Mouse (Mus musculus) natural killer cell, adult 2 months (primary cell): Measurements from ENCODE around the gene Icam4.
"Not testable (repeated sequence)": the region's sequence is repeated elsewhere in the genome, so short reads cannot be mapped to it uniquely, and the experiment has no call there.

Experiments
- DNase-seq, 2 experiments: peaks; one replicate each; pipeline ENCODE4 v3.0.0; 2022; ENCODE audit warnings: low spot score in 2 of 2

The Icam4 gene

GRCm38 (mm10) chr9:21029291-21030054 is at the start of gene Icam4:
Gene Icam4, plus strand, starts transcription at chr9:21029373.
- peak; percentile 70 to 81 for DNase-seq

GRCm38 (mm10) chr9:20979769-20980168 is 49.4 kb upstream of the Icam4 start:
- no peak for DNase-seq

- no peak for DNase-seq
These were observed 47.0 kb upstream of the Icam4 start for GRCm38 (mm10) chr9:20982171-20982570.

- no peak for DNase-seq
These were observed 46.0 kb upstream of the Icam4 start for GRCm38 (mm10) chr9:20983169-20983568.

- no peak for DNase-seq
These were observed 42.1 kb upstream of the Icam4 start for GRCm38 (mm10) chr9:20986952-20987686.

- no peak for DNase-seq
These were observed 41.2 kb upstream of the Icam4 start for GRCm38 (mm10) chr9:20987953-20988352.

- DNase-seq: no peak
These were observed 38.3 kb upstream of the Icam4 start for GRCm38 (mm10) chr9:20990861-20991260.

GRCm38 (mm10) chr9:20991587-20991986 is 37.6 kb upstream of the Icam4 start:
- no peak for DNase-seq

GRCm38 (mm10) chr9:20993165-20993898 is 35.8 kb upstream of the Icam4 start:
- no peak for DNase-seq

GRCm38 (mm10) chr9:20995069-20995468 is 34.1 kb upstream of the Icam4 start:
- no peak for DNase-seq

GRCm38 (mm10) chr9:20997065-20997464 is 32.1 kb upstream of the Icam4 start:
- no peak for DNase-seq

GRCm38 (mm10) chr9:20998337-20998736 is 30.8 kb upstream of the Icam4 start:
- DNase-seq: peak in 1 of 2 experiments; percentile 17

GRCm38 (mm10) chr9:21000811-21001210 is 28.4 kb upstream of the Icam4 start:
- DNase-seq: peak in 1 of 2 experiments; percentile 18

GRCm38 (mm10) chr9:21001651-21002200 is 27.4 kb upstream of the Icam4 start:
- DNase-seq: no peak

GRCm38 (mm10) chr9:21002270-21002626 is 26.9 kb upstream of the Icam4 start:
- DNase-seq: no peak

GRCm38 (mm10) chr9:21002627-21003551 is 26.3 kb upstream of the Icam4 start, which contains the start of gene Mrpl4:
Gene Mrpl4, plus strand, starts transcription at chr9:21002738.
- DNase-seq: peak; percentile 79 to 86

GRCm38 (mm10) chr9:21007313-21007952 is 21.7 kb upstream of the Icam4 start:
- DNase-seq: no peak

- no peak for DNase-seq
These were observed 21.2 kb upstream of the Icam4 start for GRCm38 (mm10) chr9:21008007-21008406.

- no peak for DNase-seq
These were observed 18.8 kb upstream of the Icam4 start for GRCm38 (mm10) chr9:21010362-21010761.

GRCm38 (mm10) chr9:21010939-21011541 is 18.1 kb upstream of the Icam4 start:
- not testable (repeated sequence) for DNase-seq
